Mouse (Mus musculus) thymus, adult 2 months (tissue): ENCODE measurements around the gene Bri3bp. TPM values are rescaled to one million over a fixed set of nuclear protein-coding genes. Genes with fewer than 3 reads are reported as not detected.
A peak's percentile ranks its signal among the peaks of the same experiment; 100 is the strongest.

Source experiments
- DNase-seq: peaks from one replicate; pipeline ENCODE4 v3.0.0; 2021
- H3K27ac ChIP-seq: fragments of 200-500 bp; 2 replicates; pipeline ENCODE4 v1.5.1; 2012; ENCODE audit warnings: low read length, control low read depth; ENCODE audit not compliant: control insufficient read depth, insufficient read depth
- H3K27me3 ChIP-seq: fragments of 200-500 bp; 2 replicates; pipeline ENCODE4 v1.6.1; 2012; ENCODE audit warnings: mild to moderate bottlenecking, low read length, moderate library complexity, mixed read lengths; ENCODE audit not compliant: control insufficient read depth, insufficient read depth
- H3K36me3 ChIP-seq: fragments of 200-500 bp; 2 replicates; pipeline ENCODE4 v1.6.1; 2012; ENCODE audit warnings: mild to moderate bottlenecking, low read length, moderate library complexity; ENCODE audit not compliant: control insufficient read depth, insufficient read depth
- H3K4me1 ChIP-seq: fragments of 200-500 bp; replicated peaks from 2 replicates; pipeline ENCODE4 v1.6.1; 2012; ENCODE audit warnings: low read length; ENCODE audit not compliant: control insufficient read depth, insufficient read depth
- H3K4me3 ChIP-seq: fragments of 200-500 bp; 2 replicates; pipeline ENCODE4 v1.5.1; 2012; ENCODE audit warnings: mild to moderate bottlenecking, low read length, control low read depth, moderate library complexity; ENCODE audit not compliant: control insufficient read depth, insufficient read depth
- CTCF ChIP-seq: fragments of 200-500 bp; IDR thresholded peaks from 2 replicates; pipeline ENCODE4 v1.5.1; 2012; ENCODE audit warnings: mild to moderate bottlenecking, control low read depth, low read length, moderate library complexity, borderline replicate concordance; ENCODE audit not compliant: control insufficient read depth, poor library complexity, insufficient read depth; ENCODE audit errors: extremely low read depth
- POLR2A ChIP-seq: fragments of 200-500 bp; IDR thresholded peaks from 2 replicates; pipeline ENCODE4 v1.6.1; 2012; ENCODE audit warnings: mild to moderate bottlenecking, low read length, control low read depth, moderate library complexity; ENCODE audit not compliant: control insufficient read depth, poor library complexity, insufficient read depth; ENCODE audit errors: extremely low read depth
- WGBS: fragments of 180-500 bp; shearing (Covaris S2); methylation state at CpG from one replicate; pipeline ENCODE4 v1.1.7; 2018; 5-methylcytosine and 5-hydroxymethylcytosine counted together
- polyA plus RNA-seq: library from polyadenylated mRNA; depleted of rRNA; stranded (reverse); fragments of >200 nt; gene quantifications from 2 replicates; pipeline ENCODE4 v1.2.3, GENCODE M21; 2012; rRNA removed

Bri3bp gene
- polyA plus RNA-seq, 1 experiment, result 22.7 TPM

GRCm38 (mm10) chr5:125502186-125502585 is 60.8 kb downstream of the Bri3bp start:
- no peak for TF ChIP-seq CTCF
- TF ChIP-seq POLR2A, result no peak
- H3K4me1 ChIP-seq, result peaks cover 20% of the 10 kb centered on the region
- no peak overlapping the region for H3K27ac ChIP-seq
- WGBS, result 86% methylated on average over 3 of the region's 3 CpGs
- peaks cover 5% of the 10 kb centered on the region; the same call in 1 of the 2 replicates for H3K36me3 ChIP-seq
- no peaks in the 10 kb centered on the region for H3K27me3 ChIP-seq
- H3K4me3 ChIP-seq, result no peak overlapping the region
- DNase-seq, result no peak

- WGBS, result 54% methylated on average over 6 of the region's 6 CpGs
- no peak overlapping the region for H3K27ac ChIP-seq
- H3K4me3 ChIP-seq, result no peak overlapping the region
- no peaks in the 10 kb centered on the region for H3K27me3 ChIP-seq
- no peak for DNase-seq
- peaks cover 5% of the 10 kb centered on the region; the same call in 1 of the 2 replicates for H3K36me3 ChIP-seq
- TF ChIP-seq CTCF (no peak), POLR2A (no peak)
- peaks cover 19% of the 10 kb centered on the region for H3K4me1 ChIP-seq
Measured at GRCm38 (mm10) chr5:125503628-125504027, 62.3 kb downstream of the Bri3bp start.

- WGBS, result 90% methylated on average over 11 of the region's 11 CpGs
- DNase-seq, result no peak
- peaks cover 8% of the 10 kb centered on the region for H3K4me1 ChIP-seq
- H3K27ac ChIP-seq, result no peak overlapping the region
- peaks cover 5% of the 10 kb centered on the region; the same call in 1 of the 2 replicates for H3K36me3 ChIP-seq
- no peaks in the 10 kb centered on the region for H3K27me3 ChIP-seq
- no peak overlapping the region for H3K4me3 ChIP-seq
- no peak for TF ChIP-seq CTCF
- no peak for TF ChIP-seq POLR2A
Measured at GRCm38 (mm10) chr5:125504692-125505091, 63.3 kb downstream of the Bri3bp start.

GRCm38 (mm10) chr5:125505968-125506367 is 64.6 kb downstream of the Bri3bp start:
- no peak overlapping the region for H3K27ac ChIP-seq
- no peak for TF ChIP-seq CTCF
- TF ChIP-seq POLR2A, result no peak
- no peak overlapping the region for H3K4me3 ChIP-seq
- 97% methylated on average over 15 of the region's 15 CpGs for WGBS
- H3K4me1 ChIP-seq, result no peaks in the 10 kb centered on the region
- no peaks in the 10 kb centered on the region for H3K27me3 ChIP-seq
- no peak for DNase-seq
- peaks cover 5% of the 10 kb centered on the region; the same call in 1 of the 2 replicates for H3K36me3 ChIP-seq

- H3K4me3 ChIP-seq, result no peak overlapping the region
- no peak overlapping the region for H3K27ac ChIP-seq
- TF ChIP-seq POLR2A, result no peak
- no peak for TF ChIP-seq CTCF
- H3K27me3 ChIP-seq, result no peaks in the 10 kb centered on the region
- peaks cover 5% of the 10 kb centered on the region; the same call in 1 of the 2 replicates for H3K36me3 ChIP-seq
- H3K4me1 ChIP-seq, result no peaks in the 10 kb centered on the region
- whole genome bisulfite sequencing, result 96% methylated on average over 9 of the region's 9 CpGs
- DNase-seq, result no peak
Measured at GRCm38 (mm10) chr5:125507582-125507981, 66.2 kb downstream of the Bri3bp start.

- Histone ChIP-seq H3K4me3 (no peak overlapping the region), H3K36me3 (peaks cover 5% of the 10 kb centered on the region; the same call in 1 of the 2 replicates), H3K27ac (no peak overlapping the region), H3K27me3 (no peaks in the 10 kb centered on the region), H3K4me1 (no peaks in the 10 kb centered on the region)
- DNase-seq, result no peak
- 94% methylated on average over 10 of the region's 10 CpGs for WGBS
- no peak for TF ChIP-seq CTCF
- no peak for TF ChIP-seq POLR2A
Measured at GRCm38 (mm10) chr5:125508006-125508405, 66.6 kb downstream of the Bri3bp start.

- Histone ChIP-seq H3K27ac (no peak overlapping the region), H3K4me1 (no peaks in the 10 kb centered on the region), H3K4me3 (no peak overlapping the region), H3K36me3 (no peaks in the 10 kb centered on the region), H3K27me3 (no peaks in the 10 kb centered on the region)
- peak; percentile 69 for DNase-seq
- 63% methylated on average over 5 of the region's 5 CpGs for WGBS
- peak; percentile 92 for TF ChIP-seq CTCF
- TF ChIP-seq POLR2A, result no peak
Measured at GRCm38 (mm10) chr5:125509541-125509940, 68.2 kb downstream of the Bri3bp start.

Other genes starting within 250 kb of the Bri3bp start
- 75.3 and 80.7 TPM in 2 replicates for gene Scarb1, start 100.5 kb upstream of the Bri3bp start, polyA plus RNA-seq
- gene Gm10382, start 52.2 kb upstream of the Bri3bp start, polyA plus RNA-seq, result 0.18 TPM in 1 of 2 replicates, not detected in the other
- gene Ubc, start 51.4 kb upstream of the Bri3bp start, polyA plus RNA-seq, result 585 and 598 TPM in 2 replicates
- gene Dhx37, start 7.4 kb upstream of the Bri3bp start, polyA plus RNA-seq, result 31.7 and 32.4 TPM in 2 replicates
- 51.0 and 61.1 TPM in 2 replicates for gene Aacs, start 34.2 kb downstream of the Bri3bp start, polyA plus RNA-seq
- 0.09 and 0.15 TPM in 2 replicates for gene Tmem132b, start 90.2 kb downstream of the Bri3bp start, polyA plus RNA-seq